In the genomic region with DNA sequence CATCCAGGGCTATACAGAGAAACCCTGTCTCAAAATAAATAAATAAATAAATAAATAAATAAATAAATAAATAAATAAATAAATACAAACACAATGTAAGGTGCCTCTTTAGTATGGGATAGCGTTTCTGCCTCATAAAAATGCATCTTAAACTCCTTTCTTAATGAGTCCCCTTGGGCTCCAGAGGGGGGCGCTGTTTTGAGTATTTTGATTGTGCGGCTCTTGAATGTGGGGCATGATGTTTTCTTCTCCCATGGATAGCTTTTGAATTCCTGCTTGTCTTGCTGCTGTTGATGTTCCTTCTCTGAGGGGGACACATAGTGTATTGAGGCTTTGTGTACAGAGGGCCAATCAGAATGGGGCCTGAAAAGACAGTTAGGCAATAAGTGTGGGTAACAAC, we compare ENCODE assay signal across 11 mouse cellular contexts. TPM values are rescaled to one million over a fixed set of nuclear protein-coding genes. Genes with fewer than 3 reads are reported as not detected.
DNase-seq lines count a peak whose midpoint lies in the region; ATAC-seq and TF ChIP-seq lines count a peak whose summit lies in the region.
"Had no signal": no experiment of that assay in that cellular context is flagged by ENCODE, and none has a peak within 500 bp of the region (broad histone marks: within the 10 kb centered on the region; RNA-seq: fewer than 3 reads in every experiment).

No protein-coding gene starts in this region.

- H3K27ac ChIP-seq in layer of hippocampus, adult 2 months = no peak overlapping the region; the same call in 1 of the 2 replicates
- H3K27ac ChIP-seq in CH12.LX (ENCODE audit: insufficient read depth, low read depth) = no peak overlapping the region
- H3K27ac ChIP-seq in neural tube, embryonic 15.5 days (replicated peaks) = no peak overlapping the region
- H3K27ac ChIP-seq: heart, embryonic 15.5 days had no signal

- 85% methylated on average over 3 of the region's 3 CpGs for WGBS in neural tube, embryonic 15.5 days

- H3K79me2 ChIP-seq in CH12.LX (replicated peaks; ENCODE audit: control insufficient read depth, extremely low read depth, insufficient read depth, poor library complexity, severe bottlenecking) = no peaks in the 10 kb centered on the region

- TF ChIP-seq RAD21 in CH12.LX (IDR thresholded peaks at IDR 0.05; ENCODE audit: low read depth, low read length) = no peak

- H3K4me3 ChIP-seq in layer of hippocampus, adult 2 months = no peak overlapping the region
- H3K4me3 ChIP-seq in CH12.LX (replicated peaks in 1 of 3; ENCODE audit: low read depth in 2 of 3, low read length in 2 of 3, poor library complexity in 1 of 3) = no peak overlapping the region
- no peak overlapping the region for H3K4me3 ChIP-seq in neural tube, embryonic 15.5 days (replicated peaks)
- H3K4me3 ChIP-seq: heart, embryonic 15.5 days had no signal

- H3K36me3 ChIP-seq in CH12.LX (replicated peaks in 1 of 2; ENCODE audit: control insufficient read depth in 1 of 2, insufficient read depth in 1 of 2, low read length in 1 of 2) = no peaks in the 10 kb centered on the region
- H3K36me3 ChIP-seq in neural tube, embryonic 15.5 days = no peaks in the 10 kb centered on the region
- H3K36me3 ChIP-seq: heart, embryonic 15.5 days had no signal

- TF ChIP-seq EP300 in CH12.LX (IDR thresholded peaks at IDR 0.05; ENCODE audit: low read length) = no peak

- in situ Hi-C loops in CH12.LX (cut with MboI; ENCODE audit: low pct_ligation_motif_present, low pct_unique_long_range_greater_than_20kb, low sequenced_read_pairs) = loop anchor here (10.0 kb wide), 1 partner anchor 52 kb away; no protein-coding TSS in a partner anchor

- DNase-seq in CD4-positive, CD25-positive, alpha-beta regulatory T cell, adult 2 months (ENCODE audit: low read depth, low spot score) = peak; percentile 24
- DNase-seq in layer of hippocampus, adult 2 months (ENCODE audit: low spot score in 2 of 2) = no peak
- DNase-seq in layer of hippocampus, postnatal 25 days (ENCODE audit: extremely low spot score in 1 of 2, low spot score in 1 of 2) = no peak
- DNase-seq in CH12.LX (ENCODE audit: extremely low read depth) = peak; percentile 21
- no peak for DNase-seq in gastrocnemius, adult 8-10 months (ENCODE audit: low spot score in 2 of 2)

- peaks cover 2% of the 10 kb centered on the region for H3K9me3 ChIP-seq in CH12.LX (replicated peaks; ENCODE audit: low read length)
- no peaks in the 10 kb centered on the region for H3K9me3 ChIP-seq in neural tube, embryonic 15.5 days (replicated peaks)
- H3K9me3 ChIP-seq: heart, embryonic 15.5 days had no signal

- dilution Hi-C loops in CH12.LX (cut with MboI; ENCODE audit: extremely low pct_ligation_motif_present, extremely low pct_unique_long_range_greater_than_20kb, low sequenced_read_pairs) = no loop called here

- H3K4me1 ChIP-seq in CH12.LX (ENCODE audit: control insufficient read depth in 1 of 2, insufficient read depth in 2 of 2) = no peaks in the 10 kb centered on the region
- H3K4me1 ChIP-seq in neural tube, embryonic 15.5 days = peaks cover 3% of the 10 kb centered on the region; the same call in 1 of the 2 replicates
- H3K4me1 ChIP-seq: heart, embryonic 15.5 days had no signal

- H3K27me3 ChIP-seq in CH12.LX (replicated peaks) = peaks cover 22% of the 10 kb centered on the region
- H3K27me3 ChIP-seq in neural tube, embryonic 15.5 days (replicated peaks) = no peaks in the 10 kb centered on the region

- peak; percentile 71 for TF ChIP-seq CTCF in layer of hippocampus, adult 2 months (conservative IDR thresholded peaks at IDR 0.05)
- peak; percentile 20 to 42; a peak in 2 of 4 replicates for TF ChIP-seq CTCF in CH12.LX (conservative IDR thresholded peaks at IDR 0.05 in 1 of 2, IDR thresholded peaks at IDR 0.05 in 1 of 2; ENCODE audit: low read depth in 2 of 2, low read length in 2 of 2)

- no peak for ATAC-seq in CD4-positive, CD25-positive, alpha-beta regulatory T cell, adult 4 months
- peak; percentile 34; the same call in 1 of the 2 replicates for ATAC-seq in granulocyte monocyte progenitor cell, adult 5-6 weeks (replicated peaks; ENCODE audit: poor library complexity, severe bottlenecking)
- no peak for ATAC-seq in neural tube, embryonic 15.5 days (ENCODE audit: low FRiP score)

- H3K4me2 ChIP-seq in CH12.LX (ENCODE audit: insufficient read depth, low read depth, poor library complexity, severe bottlenecking) = no peak overlapping the region
- H3K4me2 ChIP-seq in neural tube, embryonic 15.5 days = no peak overlapping the region
- H3K4me2 ChIP-seq: heart, embryonic 15.5 days had no signal

- no peak for TF ChIP-seq POLR2A in CH12.LX (IDR thresholded peaks at IDR 0.05; ENCODE audit: low read depth, low read length)

- no peak overlapping the region for H3K9ac ChIP-seq in CH12.LX (ENCODE audit: insufficient read depth, low read depth)
- no peak overlapping the region for H3K9ac ChIP-seq in neural tube, embryonic 15.5 days (replicated peaks)
- H3K9ac ChIP-seq: heart, embryonic 15.5 days had no signal

TF ChIP-seq in CH12.LX, 34 proteins besides CTCF, POLR2A, EP300 and RAD21 (continues in another document):
- TF ChIP-seq NELFE (IDR thresholded peaks at IDR 0.05; ENCODE audit: low read depth, low read length) (no peak), JUN (IDR thresholded peaks at IDR 0.05; ENCODE audit: insufficient read depth, low read depth, low read length) (no peak), KAT2A (IDR thresholded peaks at IDR 0.05; ENCODE audit: insufficient replicate concordance, low read length) (no peak), MXI1 (IDR thresholded peaks at IDR 0.05; ENCODE audit: low read depth, low read length) (no peak), UBTF (IDR thresholded peaks at IDR 0.05; ENCODE audit: low read depth, low read length) (no peak)

RNA-seq across cellular contexts. Expression of a gene that starts 14.5 kb away (rescaled TPM):
- polyA plus RNA-seq in CD4-positive, CD25-positive, alpha-beta regulatory T cell, adult 4 months (2017; shearing (Covaris generic)) = 1 to 10 TPM; 1.4 to 2.1 TPM
- 100 to 1,000 TPM; 173 to 177 TPM for total RNA-seq in layer of hippocampus, adult 2 months (2021)
- 100 to 1,000 TPM; 150 to 174 TPM for total RNA-seq in layer of hippocampus, postnatal 25 days (2021)
- total RNA-seq in CH12.LX (2012; rRNA removed) (not detected in 2 replicates), CH12.LX (2014; rRNA removed) (not detected in 2 replicates)
- not detected in 2 replicates for polyA plus RNA-seq in CH12.LX (2012; ENCODE audit: insufficient read length, low read depth)
- total RNA-seq in granulocyte monocyte progenitor cell, adult 5-6 weeks (2014; fragmentation: Nextera tagmentation) = 7.1 and 11.3 TPM in 2 replicates
- 1.8 and 7.3 TPM in 2 replicates for total RNA-seq in granulocyte monocyte progenitor cell, adult 5-6 weeks (2017)
- 10 to 100 TPM in 2 of 4 experiments, 1 to 10 TPM in 2; 7.4 to 17.1 (median 10.1) TPM for total RNA-seq in gastrocnemius, adult 8-10 months (2022)
- 42.2 and 50.6 TPM in 2 replicates for polyA plus RNA-seq in neural tube, embryonic 15.5 days (2015; fragmentation: Nextera tagmentation; extraction: Ambion mirVana)

RNA-seq across cellular contexts. Expression of a gene that starts 21.5 kb away (rescaled TPM):
- polyA plus RNA-seq in CD4-positive, CD25-positive, alpha-beta regulatory T cell, adult 4 months (2017; shearing (Covaris generic)) = 1 to 10 TPM in 1 of 2 experiments, not detected in 1; 1.4 TPM
- total RNA-seq in layer of hippocampus, adult 2 months (2021) = 100 to 1,000 TPM; 282 to 304 TPM
- total RNA-seq in layer of hippocampus, postnatal 25 days (2021) = 100 to 1,000 TPM; 281 to 321 TPM
- total RNA-seq in CH12.LX (2012; rRNA removed) = 3.3 and 4.9 TPM in 2 replicates
- 2.2 and 4.2 TPM in 2 replicates for total RNA-seq in CH12.LX (2014; rRNA removed)
- 4.2 and 5.2 TPM in 2 replicates for polyA plus RNA-seq in CH12.LX (2012; ENCODE audit: insufficient read length, low read depth)
- total RNA-seq in granulocyte monocyte progenitor cell, adult 5-6 weeks (2014; fragmentation: Nextera tagmentation) = 16.0 and 24.7 TPM in 2 replicates
- 13.2 and 18.3 TPM in 2 replicates for total RNA-seq in granulocyte monocyte progenitor cell, adult 5-6 weeks (2017)
- 10 to 100 TPM; 86.8 to 93.3 (median 88.1) TPM for total RNA-seq in gastrocnemius, adult 8-10 months (2022)
- 222 and 263 TPM in 2 replicates for polyA plus RNA-seq in neural tube, embryonic 15.5 days (2015; fragmentation: Nextera tagmentation; extraction: Ambion mirVana)

RNA-seq across cellular contexts. Expression of a gene that starts 26.5 kb away (rescaled TPM):
- polyA plus RNA-seq in CD4-positive, CD25-positive, alpha-beta regulatory T cell, adult 4 months (2017; shearing (Covaris generic)) = not detected
- 10 to 100 TPM; 16.6 to 19.5 TPM for total RNA-seq in layer of hippocampus, adult 2 months (2021)
- total RNA-seq in layer of hippocampus, postnatal 25 days (2021) = 10 to 100 TPM; 12.1 to 14.2 TPM
- 0.17 TPM in 1 of 2 replicates, not detected in the other for total RNA-seq in CH12.LX (2012; rRNA removed)
- 0.35 TPM in 1 of 2 replicates, not detected in the other for total RNA-seq in CH12.LX (2014; rRNA removed)
- polyA plus RNA-seq in CH12.LX (2012; ENCODE audit: insufficient read length, low read depth) = 0.44 TPM in 1 of 2 replicates, not detected in the other
- not detected in 2 replicates for total RNA-seq in granulocyte monocyte progenitor cell, adult 5-6 weeks (2014; fragmentation: Nextera tagmentation)
- total RNA-seq in granulocyte monocyte progenitor cell, adult 5-6 weeks (2017) = not detected in 2 replicates
- total RNA-seq in gastrocnemius, adult 8-10 months (2022) = under 1 TPM in 3 of 4 experiments, not detected in 1; 0.44 to 0.92 (median 0.67) TPM
- polyA plus RNA-seq in neural tube, embryonic 15.5 days (2015; fragmentation: Nextera tagmentation; extraction: Ambion mirVana) = 9.0 and 10.6 TPM in 2 replicates

RNA-seq across cellular contexts. Expression of a gene that starts 40.1 kb away (rescaled TPM):
- polyA plus RNA-seq in CD4-positive, CD25-positive, alpha-beta regulatory T cell, adult 4 months (2017; shearing (Covaris generic)) = not detected
- not detected for total RNA-seq in layer of hippocampus, adult 2 months (2021)
- total RNA-seq in layer of hippocampus, postnatal 25 days (2021) = not detected
- total RNA-seq in CH12.LX (2012; rRNA removed) (not detected in 2 replicates), CH12.LX (2014; rRNA removed) (not detected in 2 replicates)
- not detected in 2 replicates for polyA plus RNA-seq in CH12.LX (2012; ENCODE audit: insufficient read length, low read depth)
- total RNA-seq in granulocyte monocyte progenitor cell, adult 5-6 weeks (2014; fragmentation: Nextera tagmentation) = not detected in 2 replicates
- not detected in 2 replicates for total RNA-seq in granulocyte monocyte progenitor cell, adult 5-6 weeks (2017)
- not detected for total RNA-seq in gastrocnemius, adult 8-10 months (2022)
- polyA plus RNA-seq in neural tube, embryonic 15.5 days (2015; fragmentation: Nextera tagmentation; extraction: Ambion mirVana) = 6.3 TPM in 1 of 2 replicates, not detected in the other
- total RNA-seq: left cerebral cortex, postnatal 14 days had no signal
- polyA plus RNA-seq: heart, embryonic 15.5 days; lung, embryonic 16.5 days had no signal

RNA-seq across cellular contexts. Expression of a gene that starts 52.0 kb away (rescaled TPM):
- polyA plus RNA-seq in CD4-positive, CD25-positive, alpha-beta regulatory T cell, adult 4 months (2017; shearing (Covaris generic)) = not detected
- total RNA-seq in layer of hippocampus, adult 2 months (2021) = not detected
- not detected for total RNA-seq in layer of hippocampus, postnatal 25 days (2021)
- total RNA-seq in CH12.LX (2012; rRNA removed) = not detected in 2 replicates
- total RNA-seq in CH12.LX (2014; rRNA removed) = not detected in 2 replicates
- not detected in 2 replicates for polyA plus RNA-seq in CH12.LX (2012; ENCODE audit: insufficient read length, low read depth)
- not detected in 2 replicates for total RNA-seq in granulocyte monocyte progenitor cell, adult 5-6 weeks (2014; fragmentation: Nextera tagmentation)
- total RNA-seq in granulocyte monocyte progenitor cell, adult 5-6 weeks (2017) = not detected in 2 replicates
- not detected for total RNA-seq in gastrocnemius, adult 8-10 months (2022)
- 2.7 TPM in 1 of 2 replicates, not detected in the other for polyA plus RNA-seq in neural tube, embryonic 15.5 days (2015; fragmentation: Nextera tagmentation; extraction: Ambion mirVana)
- total RNA-seq: left cerebral cortex, postnatal 14 days had no signal
- polyA plus RNA-seq: heart, embryonic 15.5 days had no signal

Comparison
In these comparisons a context has a peak if more than half of its experiments do, and no peak if none do; other contexts are left out.
1. DNase-seq: peak in CD4-positive, CD25-positive, alpha-beta regulatory T cell, adult 2 months (single experiment) and CH12.LX (single experiment); none in layer of hippocampus, adult 2 months (0 of 2), layer of hippocampus, postnatal 25 days (0 of 2) and gastrocnemius, adult 8-10 months (0 of 2).
2. RNA of a gene that starts 14.5 kb away (total RNA-seq): 173 to 177 TPM in layer of hippocampus, adult 2 months and 150 to 174 TPM in layer of hippocampus, postnatal 25 days; 7.4 to 17.1 TPM in gastrocnemius, adult 8-10 months, 1.8 to 11.3 TPM in granulocyte monocyte progenitor cell, adult 5-6 weeks and not detected in CH12.LX; every median in the first group is over 4 times any median in the second.
3. RNA of a gene that starts 26.5 kb away (total RNA-seq): 16.6 to 19.5 TPM in layer of hippocampus, adult 2 months and 12.1 to 14.2 TPM in layer of hippocampus, postnatal 25 days; 0.44 to 0.92 TPM in gastrocnemius, adult 8-10 months, 0.17 to 0.35 TPM in CH12.LX and not detected in granulocyte monocyte progenitor cell, adult 5-6 weeks; every median in the first group is over 4 times any median in the second.